Mouse (Mus musculus): ENCODE measurements around the gene Hist1h4i. TPM values are rescaled to one million over a fixed set of nuclear protein-coding genes. Genes with fewer than 3 reads are reported as not detected.

Gene Hist1h4i
- polyA plus RNA-seq, 2 experiments: 36.5 to 87.2 TPM

DNA sequence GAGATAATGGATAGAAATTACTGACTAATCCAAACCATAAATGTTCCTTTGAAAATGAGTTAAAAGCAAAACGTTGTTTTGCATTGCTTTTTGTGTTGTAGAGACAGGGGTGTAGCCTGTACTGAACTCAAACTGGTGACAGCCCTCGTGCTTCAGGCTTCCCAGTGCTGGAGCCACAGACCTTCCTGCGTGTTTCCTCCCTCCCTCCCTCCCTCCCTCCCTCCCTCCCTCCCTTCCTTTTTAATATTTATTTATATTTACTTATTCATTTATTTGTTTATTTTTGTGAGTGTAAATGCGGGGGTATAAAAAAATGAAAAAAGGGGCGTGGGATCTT is 10.3 kb upstream of the Hist1h4i start:
- no peak for ATAC-seq (ENCODE audit: insufficient read depth)
- H3K4me1 ChIP-seq (replicated peaks; ENCODE audit: control insufficient read depth in 2 of 2, insufficient read depth in 2 of 2, low read length in 1 of 2): peaks cover 4 to 16% of the 10 kb centered on the region in 2 experiments; a peak in 3 of 4 replicates
- H3K4me3 ChIP-seq (ENCODE audit: insufficient read depth in 1 of 2, low read depth in 2 of 2, low read length in 2 of 2): peak overlapping the region; percentile 56 to 79
- no peaks in the 10 kb centered on the region for H3K36me3 ChIP-seq (replicated peaks; ENCODE audit: control insufficient read depth, insufficient read depth, low read depth)
- TF ChIP-seq EP300 (IDR thresholded peaks at IDR 0.05; ENCODE audit: low read depth) (no peak), CTCF (IDR thresholded peaks at IDR 0.05; ENCODE audit: low read depth) (no peak)
- 7% methylated on average over 5 of the region's 5 CpGs for WGBS (ENCODE audit: insufficient replicate concordance)
- no peaks in the 10 kb centered on the region for H3K9me3 ChIP-seq (ENCODE audit: control insufficient read depth, low read length)
- H3K27ac ChIP-seq: no peak overlapping the region; the same call in 1 of the 2 replicates
- H3K27me3 ChIP-seq (ENCODE audit: control insufficient read depth, insufficient read depth, low read length): no peaks in the 10 kb centered on the region; the same call in 1 of the 2 replicates
- H3K4me2 ChIP-seq (ENCODE audit: low read depth): peak overlapping the region; percentile 84
- no peak for DNase-seq (ENCODE audit: low read depth in 3 of 3, low spot score in 3 of 3)
- peak overlapping the region; percentile 69 for H3K9ac ChIP-seq (replicated peaks)

DNA sequence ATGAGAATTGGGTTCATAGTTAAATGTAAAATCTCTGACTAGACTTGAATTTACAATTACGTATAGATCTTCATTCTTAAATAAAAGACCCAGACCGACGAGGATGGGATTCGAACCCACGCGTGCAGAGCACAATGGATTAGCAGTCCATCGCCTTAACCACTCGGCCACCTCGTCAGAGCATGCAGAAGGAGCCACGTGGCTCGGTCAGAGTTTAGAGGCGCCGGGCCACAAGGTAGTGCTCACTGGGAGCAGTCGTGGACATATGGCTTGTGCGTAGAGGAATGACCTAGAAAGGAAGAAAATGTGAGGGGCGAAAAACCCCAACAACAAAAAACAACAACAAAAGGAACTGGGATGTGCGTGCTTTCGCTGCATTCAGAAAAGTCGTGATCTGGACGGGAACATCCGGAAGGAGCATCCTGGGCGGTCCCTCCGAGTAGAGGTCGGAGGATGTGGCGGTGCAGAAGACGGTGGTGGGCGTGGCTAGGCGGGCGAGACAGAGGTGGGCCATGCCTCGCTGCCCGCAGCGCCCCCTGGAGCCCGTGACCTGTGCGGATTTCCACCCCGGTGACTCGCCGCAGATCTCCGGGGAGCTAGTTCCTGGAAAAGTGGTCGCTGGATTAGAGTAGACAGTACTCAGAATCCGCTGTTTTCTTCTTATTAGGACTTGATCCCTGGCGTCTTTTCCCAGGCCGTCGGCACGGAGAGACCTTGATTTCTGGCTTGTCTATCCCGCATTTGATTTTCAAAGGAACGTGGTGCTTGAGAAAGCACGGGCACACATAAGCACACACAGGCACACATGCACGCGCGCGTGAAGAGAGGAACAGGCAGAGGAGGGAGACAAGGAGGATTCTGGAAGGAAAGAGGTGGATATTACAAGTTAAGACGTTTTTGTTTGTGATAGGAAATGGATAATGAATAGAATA is 9.7 kb upstream of the Hist1h4i start:
- ATAC-seq (ENCODE audit: insufficient read depth) (peak; percentile 96), DNase-seq (ENCODE audit: low read depth in 3 of 3, low spot score in 3 of 3) (peak; percentile 80 to 85 (median 80))
- H3K4me2 ChIP-seq (ENCODE audit: low read depth): peak overlapping the region; percentile 84
- H3K27me3 ChIP-seq (ENCODE audit: control insufficient read depth, insufficient read depth, low read length): no peaks in the 10 kb centered on the region
- H3K4me1 ChIP-seq (replicated peaks; ENCODE audit: control insufficient read depth in 2 of 2, insufficient read depth in 2 of 2, low read length in 1 of 2): peaks cover 4 to 16% of the 10 kb centered on the region in 2 experiments; a peak in 3 of 4 replicates
- H3K36me3 ChIP-seq (replicated peaks; ENCODE audit: control insufficient read depth, insufficient read depth, low read depth): no peaks in the 10 kb centered on the region
- H3K27ac ChIP-seq: peak overlapping the region; percentile 50
- TF ChIP-seq EP300 (IDR thresholded peaks at IDR 0.05; ENCODE audit: low read depth) (no peak), CTCF (IDR thresholded peaks at IDR 0.05; ENCODE audit: low read depth) (peak; percentile 97)
- WGBS (ENCODE audit: insufficient replicate concordance): under 1% methylated on average over 52 of the region's 52 CpGs
- H3K9me3 ChIP-seq (ENCODE audit: control insufficient read depth, low read length): no peaks in the 10 kb centered on the region
- peak overlapping the region; percentile 56 to 79 for H3K4me3 ChIP-seq (ENCODE audit: insufficient read depth in 1 of 2, low read depth in 2 of 2, low read length in 2 of 2)
- H3K9ac ChIP-seq (replicated peaks): peak overlapping the region; percentile 69

DNA sequence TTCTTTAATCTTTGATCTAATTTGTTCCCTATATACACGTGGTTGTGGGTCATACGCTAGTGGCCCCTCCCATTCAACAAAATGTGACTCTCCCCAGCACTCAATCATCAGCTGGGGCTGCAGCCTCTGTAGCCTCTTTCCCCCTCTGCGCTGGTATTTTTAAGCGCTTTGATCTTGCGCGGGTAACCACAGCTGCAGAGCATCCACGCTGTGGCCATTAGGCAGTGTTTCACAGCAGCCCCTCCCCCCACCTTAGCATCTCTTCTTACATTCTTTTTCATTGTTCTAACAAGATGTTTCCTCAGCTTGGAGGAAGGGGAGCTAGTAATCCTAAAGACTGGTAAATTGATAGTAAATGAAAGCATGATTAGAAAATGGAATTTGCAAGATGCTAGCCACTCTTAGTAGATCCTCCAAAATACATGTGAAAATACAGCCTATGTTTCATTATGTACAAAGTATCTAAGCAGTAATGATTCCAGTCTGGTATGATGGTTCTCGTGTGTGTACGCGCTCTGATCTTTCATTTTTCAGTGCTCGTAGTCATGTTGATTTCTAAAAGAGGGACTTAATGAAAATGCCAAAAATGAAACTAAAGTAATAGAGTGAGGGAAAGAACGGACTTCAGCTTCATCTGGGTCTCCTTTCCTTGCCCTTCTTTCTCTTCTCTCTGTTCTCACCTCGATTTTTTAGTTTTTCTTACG is 8.7 kb upstream of the Hist1h4i start:
- no peaks in the 10 kb centered on the region for H3K9me3 ChIP-seq (ENCODE audit: control insufficient read depth, low read length)
- peak in 1 of 3 experiments; percentile 45 for DNase-seq (ENCODE audit: low read depth in 3 of 3, low spot score in 3 of 3)
- under 1% methylated on average over 14 of the region's 14 CpGs for WGBS (ENCODE audit: insufficient replicate concordance)
- H3K27me3 ChIP-seq (ENCODE audit: control insufficient read depth, insufficient read depth, low read length): no peaks in the 10 kb centered on the region
- peak overlapping the region; percentile 69 for H3K9ac ChIP-seq (replicated peaks)
- H3K4me3 ChIP-seq (ENCODE audit: insufficient read depth in 1 of 2, low read depth in 2 of 2, low read length in 2 of 2): peak overlapping the region; percentile 56 to 79
- H3K27ac ChIP-seq: peak overlapping the region; percentile 19
- peaks cover 5 to 24% of the 10 kb centered on the region in 2 experiments; a peak in 3 of 4 replicates for H3K4me1 ChIP-seq (replicated peaks; ENCODE audit: control insufficient read depth in 2 of 2, insufficient read depth in 2 of 2, low read length in 1 of 2)
- ATAC-seq (ENCODE audit: insufficient read depth): no peak
- no peaks in the 10 kb centered on the region for H3K36me3 ChIP-seq (replicated peaks; ENCODE audit: control insufficient read depth, insufficient read depth, low read depth)
- peak overlapping the region; percentile 84 for H3K4me2 ChIP-seq (ENCODE audit: low read depth)
- no peak for TF ChIP-seq EP300 (IDR thresholded peaks at IDR 0.05; ENCODE audit: low read depth)
- TF ChIP-seq CTCF (IDR thresholded peaks at IDR 0.05; ENCODE audit: low read depth): no peak

DNA sequence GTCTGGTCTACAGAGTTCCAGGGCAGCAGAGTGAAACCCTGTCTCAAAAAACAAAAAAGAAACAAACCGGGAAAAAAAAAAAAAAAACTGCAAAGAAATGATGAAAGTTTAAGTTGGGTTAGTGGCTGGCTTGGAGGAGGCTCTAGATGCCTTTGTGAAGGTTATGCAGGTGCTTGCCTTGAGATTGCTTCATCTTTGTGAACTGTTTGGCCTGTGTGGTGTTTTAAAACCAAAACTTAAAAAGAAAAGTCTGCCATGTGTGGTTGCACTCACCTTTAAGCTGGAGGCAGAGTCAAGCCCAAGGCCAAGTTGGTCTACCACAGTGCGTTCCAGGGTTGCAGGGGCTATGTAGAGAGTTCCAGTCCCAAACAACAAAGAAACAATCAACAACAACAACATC is 7.9 kb upstream of the Hist1h4i start:
- no peak for TF ChIP-seq CTCF (IDR thresholded peaks at IDR 0.05; ENCODE audit: low read depth)
- no peak for TF ChIP-seq EP300 (IDR thresholded peaks at IDR 0.05; ENCODE audit: low read depth)
- peak overlapping the region; percentile 7; the same call in 1 of the 2 replicates for H3K4me2 ChIP-seq (ENCODE audit: low read depth)
- no peak for DNase-seq (ENCODE audit: low read depth in 3 of 3, low spot score in 3 of 3)
- no peak for ATAC-seq (ENCODE audit: insufficient read depth)
- peaks cover 11 to 28% of the 10 kb centered on the region in 2 experiments for H3K4me1 ChIP-seq (replicated peaks; ENCODE audit: control insufficient read depth in 2 of 2, insufficient read depth in 2 of 2, low read length in 1 of 2)
- no peak overlapping the region for H3K4me3 ChIP-seq (ENCODE audit: insufficient read depth in 1 of 2, low read depth in 2 of 2, low read length in 2 of 2)
- no peak overlapping the region for H3K9ac ChIP-seq (replicated peaks)
- no peaks in the 10 kb centered on the region for H3K36me3 ChIP-seq (replicated peaks; ENCODE audit: control insufficient read depth, insufficient read depth, low read depth)
- no peaks in the 10 kb centered on the region for H3K27me3 ChIP-seq (ENCODE audit: control insufficient read depth, insufficient read depth, low read length)
- no peaks in the 10 kb centered on the region for H3K9me3 ChIP-seq (ENCODE audit: control insufficient read depth, low read length)
- 76% methylated on average over 2 of the region's 2 CpGs for WGBS (ENCODE audit: insufficient replicate concordance)
- no peak overlapping the region for H3K27ac ChIP-seq

DNA sequence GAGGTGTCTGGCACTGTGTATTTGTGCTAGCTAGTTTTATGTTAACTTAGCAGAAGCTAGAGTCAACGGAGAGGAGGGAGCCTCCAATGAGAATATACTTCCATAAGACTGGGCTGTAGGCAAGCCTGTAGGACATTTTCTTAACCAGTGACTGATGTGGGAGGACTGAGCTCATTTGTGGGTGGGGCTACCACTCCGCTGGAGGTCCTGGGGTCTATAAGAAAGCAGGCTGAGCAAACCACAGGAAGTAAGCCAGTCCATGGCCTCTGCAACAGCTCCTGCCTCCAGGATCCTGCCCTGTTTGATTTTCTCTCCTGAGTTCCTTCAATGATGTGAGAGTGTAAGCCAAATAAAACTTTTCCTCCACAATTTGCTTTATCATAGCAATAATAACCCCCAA is 4.1 kb upstream of the Hist1h4i start:
- TF ChIP-seq EP300 (IDR thresholded peaks at IDR 0.05; ENCODE audit: low read depth): no peak
- no peak for TF ChIP-seq CTCF (IDR thresholded peaks at IDR 0.05; ENCODE audit: low read depth)
- Histone ChIP-seq H3K9me3 (ENCODE audit: control insufficient read depth, low read length) (no peaks in the 10 kb centered on the region), H3K4me1 (replicated peaks; ENCODE audit: control insufficient read depth in 2 of 2, insufficient read depth in 2 of 2, low read length in 1 of 2) (peaks cover 11 to 34% of the 10 kb centered on the region in 2 experiments), H3K4me2 (ENCODE audit: low read depth) (peak overlapping the region; percentile 80), H3K27me3 (ENCODE audit: control insufficient read depth, insufficient read depth, low read length) (no peaks in the 10 kb centered on the region), H3K9ac (replicated peaks) (peak overlapping the region; percentile 81), H3K4me3 (ENCODE audit: insufficient read depth in 1 of 2, low read depth in 2 of 2, low read length in 2 of 2) (no peak overlapping the region), H3K27ac (peak overlapping the region; percentile 97), H3K36me3 (replicated peaks; ENCODE audit: control insufficient read depth, insufficient read depth, low read depth) (no peaks in the 10 kb centered on the region)
- DNase-seq (ENCODE audit: low read depth in 3 of 3, low spot score in 3 of 3): no peak
- no peak for ATAC-seq (ENCODE audit: insufficient read depth)
- 22% methylated on average over 2 of the region's 2 CpGs for WGBS (ENCODE audit: insufficient replicate concordance)

Measured in liver, embryonic 14.5 days (tissue).